Mouse (Mus musculus) neural tube, embryonic 11.5 days (tissue): ENCODE data around the gene Erbb3. TPM values are rescaled to one million over a fixed set of nuclear protein-coding genes. Genes with fewer than 3 reads are reported as not detected.
"Not testable (repeated sequence)": the region's sequence is repeated elsewhere in the genome, so short reads cannot be mapped to it uniquely, and the experiment has no call there.

Experiments used
- ATAC-seq: fragments of 200-750 bp; cut with Nextera tagmentation; 2 replicates; pipeline ENCODE4 v1.8.0; 2017; ENCODE audit warnings: moderate number of reproducible peaks, mild to moderate bottlenecking, moderate TSS enrichment, moderate library complexity; ENCODE audit not compliant: insufficient read depth, low FRiP score, low TSS enrichment
- DNase-seq: peaks from one replicate; pipeline ENCODE4 v3.0.0-alpha.2; 2015; ENCODE audit warnings: low spot score
- H3K27ac ChIP-seq: fragments of 300-500 bp; sonication (generic); 2 replicates; pipeline ENCODE4 v1.5.1; 2014; ENCODE audit warnings: low read depth, mild to moderate bottlenecking, low read length
- H3K27me3 ChIP-seq: fragments of 300-500 bp; sonication (generic); 2 replicates; pipeline ENCODE4 v1.6.1; 2014; ENCODE audit warnings: mild to moderate bottlenecking, low read length, mixed read lengths; ENCODE audit not compliant: control insufficient read depth, insufficient read depth
- H3K36me3 ChIP-seq: fragments of 300-500 bp; sonication (generic); 2 replicates; pipeline ENCODE4 v1.6.1; 2014; ENCODE audit warnings: mild to moderate bottlenecking, low read length, moderate library complexity, mixed read lengths; ENCODE audit not compliant: control insufficient read depth, insufficient read depth
- H3K4me1 ChIP-seq: fragments of 300-500 bp; sonication (generic); 2 replicates; pipeline ENCODE4 v1.6.1; 2014; ENCODE audit warnings: low read length, mixed read lengths; ENCODE audit not compliant: control insufficient read depth, insufficient read depth
- H3K4me2 ChIP-seq: fragments of 300-500 bp; sonication (generic); 2 replicates; pipeline ENCODE4 v1.6.1; 2014; ENCODE audit warnings: low read depth, mild to moderate bottlenecking, moderate library complexity
- H3K4me3 ChIP-seq: fragments of 300-500 bp; sonication (generic); 2 replicates; pipeline ENCODE4 v1.5.1; 2014; ENCODE audit warnings: low read depth, low read length
- H3K9ac ChIP-seq: fragments of 300-500 bp; sonication (generic); 2 replicates; pipeline ENCODE4 v1.6.1; 2014; ENCODE audit warnings: mild to moderate bottlenecking, low read length
- H3K9me3 ChIP-seq: fragments of 300-500 bp; sonication (generic); 2 replicates; pipeline ENCODE4 v1.6.1; 2016; ENCODE audit warnings: low read length; ENCODE audit not compliant: control insufficient read depth
- WGBS: fragments of 180-500 bp; shearing (Covaris S2); extraction: QIAGEN DNeasy Blood & Tissue Kit; methylation state at CpG from one replicate; pipeline ENCODE4 v1.1.7; 2014; 5-methylcytosine and 5-hydroxymethylcytosine counted together
- polyA plus RNA-seq: library from polyadenylated mRNA; unstranded; fragments of >200 nt; fragmentation: Nextera tagmentation; extraction: Ambion mirVana; gene quantifications from 2 replicates; pipeline ENCODE4 v1.2.1, GENCODE M21; 2014

The Erbb3 gene
- polyA plus RNA-seq, 1 experiment from 2014 or later: 17.3 TPM

- Histone ChIP-seq H3K4me3 (no peak overlapping the region), H3K4me1 (no peaks in the 10 kb centered on the region), H3K9ac (no peak overlapping the region), H3K9me3 (no peaks in the 10 kb centered on the region), H3K27me3 (no peaks in the 10 kb centered on the region), H3K4me2 (no peak overlapping the region), H3K36me3 (peaks cover 16% of the 10 kb centered on the region), H3K27ac (no peak overlapping the region)
- ATAC-seq: no peak
- no peak for DNase-seq
Measured at GRCm38 (mm10) chr10:128556286-128556685, 33.2 kb downstream of the Erbb3 start.

- not testable (repeated sequence) for H3K4me1 ChIP-seq, H3K27ac ChIP-seq, H3K9ac ChIP-seq, H3K4me3 ChIP-seq, DNase-seq, H3K9me3 ChIP-seq, H3K4me2 ChIP-seq, H3K27me3 ChIP-seq, ATAC-seq
- H3K36me3 ChIP-seq: peaks cover 11% of the 10 kb centered on the region
- WGBS: 89% methylated on average over 1 of the region's 1 CpGs
Measured at GRCm38 (mm10) chr10:128555567-128555966, 33.9 kb downstream of the Erbb3 start.

- H3K4me2 ChIP-seq, DNase-seq, H3K36me3 ChIP-seq, H3K9ac ChIP-seq, H3K9me3 ChIP-seq, H3K4me1 ChIP-seq, ATAC-seq, H3K27me3 ChIP-seq, H3K27ac ChIP-seq, H3K4me3 ChIP-seq: not testable (repeated sequence)
- 92% methylated on average over 11 of the region's 11 CpGs for WGBS
Measured at GRCm38 (mm10) chr10:128550144-128550823, 39.2 kb downstream of the Erbb3 start.

DNA sequence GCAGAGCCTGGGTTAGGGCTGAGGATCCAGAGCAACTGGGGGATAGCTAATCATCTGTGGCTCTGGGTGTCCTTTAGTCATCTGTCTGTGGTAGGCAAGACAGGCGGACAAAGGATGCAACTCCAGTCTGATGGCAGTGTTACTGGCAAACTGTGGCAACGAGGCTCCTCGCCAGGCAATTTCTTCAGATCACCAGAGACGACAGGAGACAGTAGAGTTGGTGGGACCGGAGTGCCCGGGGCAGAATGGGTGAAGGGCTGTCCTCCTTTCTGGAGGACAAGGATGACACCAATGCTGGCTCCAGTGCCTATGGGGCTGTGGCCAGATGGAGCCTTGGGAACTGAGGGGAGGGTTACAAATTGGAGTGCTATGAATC is 39.8 kb downstream of the Erbb3 start:
- ATAC-seq, DNase-seq, H3K27me3 ChIP-seq, H3K4me1 ChIP-seq, H3K9me3 ChIP-seq, H3K4me3 ChIP-seq, H3K36me3 ChIP-seq, H3K9ac ChIP-seq: not testable (repeated sequence)
- Histone ChIP-seq H3K4me2 (peak overlapping the region; percentile 27; the same call in 1 of the 2 replicates), H3K27ac (peak overlapping the region; percentile 46; the same call in 1 of the 2 replicates)
- 66% methylated on average over 6 of the region's 6 CpGs for WGBS

DNA sequence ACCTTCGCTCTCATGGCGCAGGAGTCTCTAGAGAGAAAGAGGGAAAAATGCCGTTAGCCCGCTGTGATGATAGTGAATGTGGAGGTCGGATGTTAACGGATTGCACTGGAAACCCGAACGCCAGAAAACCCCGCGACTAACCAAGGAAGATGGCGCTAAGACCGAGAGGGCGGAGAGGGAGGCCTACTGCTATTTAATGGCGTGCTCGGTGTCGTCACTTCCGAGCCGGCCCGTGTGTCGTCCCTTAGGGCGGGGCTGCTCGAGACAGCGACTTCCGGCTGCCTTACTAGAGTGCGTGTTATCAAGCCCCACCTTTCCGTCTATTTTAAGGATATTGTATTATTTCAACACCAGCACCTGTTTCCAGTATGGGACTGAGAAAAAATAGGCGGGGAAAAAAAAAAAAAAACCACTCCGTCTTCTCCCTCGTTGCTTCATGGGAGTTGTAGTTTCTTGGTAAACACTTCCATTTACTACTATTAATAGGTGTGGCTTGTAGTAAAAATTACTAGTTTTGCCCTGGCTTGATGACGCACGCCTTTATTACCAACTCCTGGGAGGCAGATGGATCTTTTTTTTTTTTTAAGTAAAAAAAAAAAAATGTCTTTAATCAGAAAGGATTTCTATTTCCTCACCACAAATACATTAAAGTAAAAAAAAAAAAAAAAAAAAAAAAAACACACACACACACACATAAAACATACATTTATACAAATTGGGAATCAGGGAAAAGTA is 40.3 kb downstream of the Erbb3 start, which contains the start of gene Rpl41:
Rpl41 (minus strand) TSS at position 359 of the 735 bp plus-strand sequence.
- Histone ChIP-seq H3K36me3 (peaks cover 11% of the 10 kb centered on the region), H3K9ac (peak within 1 kb of the TSS; percentile 90), H3K4me1 (no peaks in the 10 kb centered on the region; the same call in 1 of the 2 replicates), H3K9me3 (no peaks in the 10 kb centered on the region), H3K27ac (peak within 1 kb of the TSS; percentile 90), H3K4me2 (peak within 1 kb of the TSS; percentile 72), H3K4me3 (peak within 1 kb of the TSS; percentile 68), H3K27me3 (no peaks in the 10 kb centered on the region)
- under 1% methylated on average over 31 of the region's 31 CpGs for WGBS
- ATAC-seq (peak; percentile 91), DNase-seq (peak; percentile 94)

- not testable (repeated sequence) for ATAC-seq
- WGBS: under 1% methylated on average over 27 of the region's 30 CpGs
- peaks cover 18% of the 10 kb centered on the region for H3K36me3 ChIP-seq
Measured at GRCm38 (mm10) chr10:128548051-128548791, 41.2 kb downstream of the Erbb3 start.

GRCm38 (mm10) chr10:128547361-128548032 is 42.0 kb downstream of the Erbb3 start, which contains the start of gene Zc3h10:
Gene Zc3h10 (minus strand): TSS chr10:128547774.
- H3K4me1 ChIP-seq: no peaks in the 10 kb centered on the region; the same call in 1 of the 2 replicates
- peak within 1 kb of the TSS; percentile 68 for H3K4me3 ChIP-seq
- H3K27ac ChIP-seq: peak within 1 kb of the TSS; percentile 90
- under 1% methylated on average over 48 of the region's 50 CpGs for WGBS
- peak within 1 kb of the TSS; percentile 90 for H3K9ac ChIP-seq
- H3K27me3 ChIP-seq: no peaks in the 10 kb centered on the region
- H3K36me3 ChIP-seq: peaks cover 20% of the 10 kb centered on the region
- peak; percentile 93 for DNase-seq
- H3K9me3 ChIP-seq: no peaks in the 10 kb centered on the region
- ATAC-seq: peak; percentile 87
- H3K4me2 ChIP-seq: peak within 1 kb of the TSS; percentile 72

More at GRCm38 (mm10) chr10:128548051-128548791, 41.2 kb downstream of the Erbb3 start:
- Histone ChIP-seq H3K4me2 (peak overlapping the region; percentile 72), H3K4me3 (peak overlapping the region; percentile 68), H3K9ac (peak overlapping the region; percentile 90), H3K27ac (peak overlapping the region; percentile 90)
- DNase-seq: peak; percentile 18
- H3K9me3 ChIP-seq, H3K27me3 ChIP-seq, H3K4me1 ChIP-seq: not testable (repeated sequence)

DNA sequence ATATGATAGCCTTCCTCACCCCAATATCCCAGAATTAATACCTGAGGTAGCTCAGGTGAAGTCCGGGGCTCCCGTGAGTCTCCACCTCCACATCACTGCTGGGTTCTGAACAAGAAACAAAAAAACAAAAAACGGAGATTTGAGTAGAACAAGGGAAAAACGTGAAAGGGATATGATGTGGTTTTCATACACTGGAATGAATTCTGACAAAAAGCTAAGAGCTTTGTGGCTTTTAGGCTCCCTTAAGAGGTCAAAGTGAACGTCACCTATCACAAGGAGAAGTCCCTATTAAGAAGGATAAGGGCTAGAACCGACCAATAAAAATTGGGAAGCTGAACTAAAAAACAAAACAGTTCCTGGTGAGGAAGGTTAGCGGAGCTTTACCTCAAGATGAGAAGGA is 42.7 kb downstream of the Erbb3 start:
- no peak for ATAC-seq
- DNase-seq: no peak
- Histone ChIP-seq H3K4me2 (peak overlapping the region; percentile 72), H3K4me3 (peak overlapping the region; percentile 68), H3K9me3 (no peaks in the 10 kb centered on the region), H3K4me1 (no peaks in the 10 kb centered on the region; the same call in 1 of the 2 replicates), H3K9ac (peak overlapping the region; percentile 73), H3K27ac (peak overlapping the region; percentile 88; the same call in 1 of the 2 replicates), H3K27me3 (no peaks in the 10 kb centered on the region), H3K36me3 (peaks cover 20% of the 10 kb centered on the region)
- 31% methylated on average over 7 of the region's 7 CpGs for whole genome bisulfite sequencing
